Mouse (Mus musculus): ENCODE measurements at regions not wholly inside any gene's neighbourhood (a gene's known extent, or its start where the extent isn't known, plus 50 kb on each side); places are given as distances from the start of the nearest gene placed in this dataset.
"Not testable (repeated sequence)": the region's sequence is repeated elsewhere in the genome, so short reads cannot be mapped to it uniquely, and the experiment has no call there.

DNA sequence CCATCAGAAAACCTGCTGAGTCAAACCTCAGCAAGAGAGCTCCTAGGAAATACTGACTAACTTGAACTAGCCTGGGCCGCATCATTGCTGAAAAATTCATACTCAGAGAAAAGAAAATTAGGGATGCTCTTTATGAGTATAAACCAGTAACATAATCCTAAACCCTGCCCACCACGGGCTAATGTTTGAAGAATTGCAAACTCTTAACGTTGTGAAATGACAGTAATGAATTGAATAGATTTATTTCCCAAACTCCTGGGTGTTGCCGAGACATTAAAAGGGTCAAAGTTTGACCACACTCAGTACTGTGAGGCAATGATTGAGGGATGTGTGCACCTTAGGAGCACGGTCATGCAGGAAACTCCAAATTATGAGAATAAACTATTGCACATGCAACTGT is 125.3 kb downstream of the Gipc2 start:
- no peak for DNase-seq (ENCODE audit: low spot score)

DNA sequence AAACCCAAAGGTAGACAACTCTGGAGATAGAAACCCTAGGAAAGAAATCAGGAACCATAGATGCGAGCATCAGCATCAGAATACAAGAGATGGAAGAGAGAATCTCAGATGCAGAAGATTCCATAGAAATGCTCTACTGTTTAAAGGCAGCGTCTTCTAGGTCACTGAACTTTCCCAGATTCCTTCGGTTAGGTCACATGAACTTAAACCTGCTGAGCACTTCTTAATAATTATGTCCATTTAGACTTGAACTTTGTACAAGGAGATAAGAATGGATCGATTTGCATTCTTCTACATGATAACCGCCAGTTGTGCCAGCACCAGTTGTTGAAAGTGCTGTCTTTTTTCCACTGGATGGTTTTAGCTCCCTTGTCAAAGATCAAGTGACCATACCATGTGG is 129.2 kb downstream of the Gipc2 start:
- not testable (repeated sequence) for DNase-seq (ENCODE audit: low spot score)

DNA sequence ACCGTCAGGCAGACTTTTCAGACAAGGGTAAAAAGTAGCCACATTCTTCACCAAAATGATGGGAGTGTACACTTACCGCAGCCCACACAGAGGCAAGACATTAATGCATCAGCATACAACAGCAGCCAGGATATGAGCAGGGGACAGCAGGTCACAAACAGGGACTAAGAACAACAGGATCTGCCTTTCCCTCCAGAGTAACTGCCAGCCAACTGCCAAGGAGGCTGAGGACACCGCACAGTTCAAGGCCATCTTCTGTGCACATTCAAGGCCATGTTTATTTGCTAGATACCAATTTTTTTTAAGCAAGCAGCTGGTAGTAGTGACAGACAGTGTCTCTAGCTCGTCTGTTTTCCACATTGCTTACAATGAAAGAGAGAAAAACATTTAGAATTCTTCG is 130.6 kb downstream of the Gipc2 start:
- no peak for DNase-seq (ENCODE audit: low spot score)

DNA sequence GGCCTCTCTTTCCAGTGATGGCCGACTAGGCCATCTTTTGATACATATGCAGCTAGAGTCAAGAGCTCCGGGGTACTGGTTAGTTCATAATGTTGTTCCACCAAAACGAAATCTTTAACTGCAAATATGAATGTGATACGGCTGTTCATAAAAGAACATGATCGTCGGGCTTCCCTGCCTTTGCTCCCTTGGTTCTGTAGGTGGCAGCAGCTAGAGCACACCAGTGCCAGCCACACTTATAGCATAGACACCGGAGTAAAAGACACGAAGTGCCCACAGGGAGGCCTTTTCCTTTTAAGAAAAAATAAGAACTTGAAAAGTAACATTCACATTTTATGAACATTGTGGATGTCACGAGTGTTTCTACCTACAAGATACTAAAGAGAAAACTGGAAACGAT is 131.3 kb downstream of the Gipc2 start:
- DNase-seq (ENCODE audit: low spot score), result no peak

DNA sequence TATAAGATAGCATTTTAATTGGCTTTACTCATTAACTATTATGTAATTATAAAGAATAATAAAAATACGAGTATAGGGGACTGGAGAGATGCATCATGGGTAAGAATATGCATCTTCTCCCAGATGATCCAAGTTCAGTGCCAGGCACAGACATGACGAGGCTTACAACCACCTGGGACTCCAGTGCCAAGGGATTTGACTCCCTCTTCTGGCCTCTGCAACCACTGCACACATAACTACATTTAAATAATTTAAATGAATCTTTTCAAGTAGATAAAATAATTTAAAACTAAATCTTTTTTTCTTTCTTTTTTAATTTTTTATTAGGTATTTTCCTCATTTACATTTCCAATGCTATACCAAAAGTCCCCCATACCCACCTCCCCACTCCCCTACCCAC is 131.8 kb downstream of the Gipc2 start:
- DNase-seq (ENCODE audit: low spot score), result no peak

DNA sequence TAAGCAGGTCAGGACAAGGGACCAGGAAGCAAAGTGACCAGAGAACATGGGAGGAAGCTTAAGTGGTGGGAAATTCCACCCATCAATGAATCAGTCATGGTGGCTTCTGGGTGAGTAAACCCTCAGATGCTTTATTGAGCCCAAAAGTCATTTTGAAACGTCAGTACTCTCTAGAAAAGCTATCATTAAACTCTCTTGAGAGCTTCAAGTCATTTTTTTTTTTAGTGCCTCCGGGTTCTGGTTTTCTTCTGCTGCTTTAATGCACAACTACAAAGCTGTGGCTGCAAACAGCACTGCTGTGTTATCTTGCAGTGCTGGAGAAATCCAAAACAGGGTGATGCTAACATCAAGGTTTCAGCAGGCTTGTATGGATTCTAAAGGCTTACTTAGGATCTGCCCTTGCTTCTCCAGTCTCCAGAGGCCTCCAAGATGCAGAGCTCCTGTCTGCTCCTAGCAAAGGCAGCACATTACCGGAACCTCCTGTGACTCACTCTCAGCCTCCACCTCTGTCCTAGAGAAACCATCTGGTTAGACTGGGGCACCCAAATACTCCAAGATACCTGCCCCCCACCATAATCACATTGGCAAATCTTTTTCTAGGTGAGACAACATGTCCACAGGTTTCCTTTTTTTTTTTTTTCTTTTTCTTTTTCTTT is 133.2 kb downstream of the Gipc2 start:
- DNase-seq (ENCODE audit: low spot score), result no peak

DNA sequence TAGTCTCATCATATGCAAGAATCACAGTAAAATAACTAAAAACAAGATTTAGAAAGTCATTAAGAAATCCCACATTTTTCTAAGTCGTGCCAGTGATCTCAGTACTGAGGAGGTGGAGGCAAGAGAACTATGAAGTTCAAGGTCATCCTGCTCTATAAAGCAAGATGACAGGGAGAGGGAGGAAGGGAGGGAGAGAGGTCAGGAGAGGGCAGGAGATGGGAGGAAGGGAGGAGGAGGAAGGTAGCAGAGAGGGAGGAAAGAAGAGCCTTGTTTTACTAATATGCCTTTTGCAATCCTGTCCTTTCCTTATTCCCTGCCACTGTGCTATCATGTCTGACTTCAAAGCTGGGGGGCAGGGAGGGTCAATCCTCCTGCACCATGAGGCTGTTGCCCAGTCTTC is 137.3 kb downstream of the Gipc2 start:
- DNase-seq (ENCODE audit: low spot score), result no peak

DNA sequence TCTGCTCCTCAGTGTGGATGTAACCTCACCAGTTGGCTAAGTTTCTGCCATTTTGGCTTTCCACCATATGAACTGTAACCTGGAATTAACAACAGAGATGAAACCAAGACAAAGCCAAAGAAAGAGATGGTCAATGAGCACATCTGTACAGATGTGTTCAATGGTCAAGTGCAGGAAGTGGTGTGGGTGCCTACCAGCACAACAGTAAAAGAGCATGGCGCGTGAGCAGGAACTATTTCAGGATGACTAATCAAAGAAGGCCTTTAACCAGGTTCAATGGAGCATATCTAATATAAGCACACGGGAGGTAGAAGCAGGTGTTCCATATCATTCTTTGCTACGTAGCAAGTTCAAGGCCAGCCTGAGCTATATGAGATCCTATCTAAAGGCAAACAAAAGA is 140.0 kb downstream of the Gipc2 start:
- DNase-seq (ENCODE audit: low spot score), result no peak

DNA sequence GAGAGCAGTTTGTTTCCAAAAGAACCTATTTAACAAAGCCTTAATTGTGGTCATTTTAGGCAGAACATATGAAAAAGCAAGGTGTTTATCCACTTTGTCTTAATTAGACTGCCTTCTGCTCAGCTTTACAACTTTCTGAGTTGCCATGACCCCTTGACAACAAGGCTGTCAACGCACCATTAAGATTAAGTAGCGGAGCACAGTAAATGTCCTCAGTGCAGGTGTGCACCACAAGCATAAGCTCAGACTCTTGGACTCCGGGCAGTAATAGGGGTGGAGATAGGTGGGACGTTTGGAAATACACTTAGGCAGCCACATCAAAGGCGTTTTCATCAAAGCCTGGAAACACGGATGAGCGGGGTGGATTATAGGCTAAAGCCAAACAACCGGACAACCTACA is 140.9 kb downstream of the Gipc2 start:
- DNase-seq (ENCODE audit: low spot score), result no peak

DNA sequence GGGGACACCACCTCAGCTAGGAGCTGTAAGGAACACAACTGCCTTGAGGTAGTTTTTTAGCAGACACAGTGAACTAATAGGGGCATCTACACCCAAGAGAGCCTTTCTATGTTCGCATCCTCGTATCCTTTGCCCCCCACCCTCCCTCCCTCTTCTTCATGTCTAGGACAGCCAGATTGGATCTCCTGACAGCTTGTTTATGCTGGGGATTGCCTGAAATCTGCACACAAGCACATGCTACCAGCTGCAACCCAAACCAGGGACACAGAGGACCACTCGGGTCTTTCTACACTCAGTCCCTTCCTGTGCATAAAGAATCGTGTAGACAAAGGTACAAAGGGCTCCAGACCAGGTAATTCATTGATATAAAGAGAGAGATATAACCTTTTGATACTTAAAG is 159.3 kb downstream of the Gipc2 start:
- DNase-seq (ENCODE audit: low spot score), result no peak

DNA sequence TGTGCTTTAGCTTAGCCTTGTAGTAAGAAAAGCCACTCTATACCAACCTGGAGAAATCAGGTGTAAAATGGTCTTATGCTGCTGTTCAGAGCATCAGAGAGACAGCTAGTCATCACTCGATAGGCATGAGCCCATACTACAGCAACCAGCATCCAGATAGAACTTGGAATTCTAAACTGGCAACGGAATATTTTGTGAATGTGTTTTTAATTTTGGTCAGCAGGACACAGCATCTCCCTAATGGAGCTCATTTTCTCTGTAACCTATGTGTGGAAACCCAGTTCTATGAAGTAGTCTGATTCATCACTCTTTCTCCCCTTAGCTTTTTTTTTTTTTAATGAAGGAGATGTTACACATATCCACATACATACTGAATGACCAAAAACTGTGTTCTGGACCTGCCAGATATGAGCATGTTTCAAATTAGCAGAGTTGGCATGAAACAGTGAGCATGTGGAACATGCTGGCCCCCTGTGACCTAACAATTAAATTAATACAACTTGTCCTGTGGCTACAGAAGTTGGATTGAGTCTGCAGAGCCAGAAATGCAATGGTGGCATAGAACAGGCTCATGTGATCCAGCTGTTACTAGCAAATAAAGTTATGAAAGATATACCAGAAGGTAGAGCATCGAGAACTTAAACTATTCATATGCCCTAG is 160.5 kb downstream of the Gipc2 start:
- no peak for DNase-seq (ENCODE audit: low spot score)

DNA sequence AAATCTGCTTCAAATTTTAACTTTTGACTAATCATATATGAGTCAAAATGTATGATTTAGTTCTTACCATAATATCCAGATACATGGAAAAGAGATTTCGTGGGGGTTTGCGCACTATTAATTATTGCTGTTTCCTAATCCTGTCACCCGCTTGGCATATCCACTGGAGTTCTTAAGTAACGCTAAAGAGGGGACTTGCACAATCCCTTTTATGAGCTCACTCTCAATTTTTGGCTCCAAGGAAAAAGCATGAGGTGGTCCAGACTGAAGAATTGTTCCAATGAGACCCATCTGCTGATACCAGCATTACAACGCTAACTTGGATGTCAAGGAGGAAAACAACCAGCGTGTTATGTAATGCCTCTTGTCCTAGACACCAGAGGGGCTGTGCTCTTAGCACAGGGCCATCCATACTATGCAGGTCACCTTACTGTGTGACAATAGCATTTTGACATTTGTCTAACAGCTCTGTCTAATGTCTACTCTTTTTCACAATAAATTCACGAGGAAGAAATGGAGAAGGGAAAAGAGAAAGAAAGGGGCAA is 161.5 kb downstream of the Gipc2 start:
- DNase-seq (ENCODE audit: low spot score), result no peak

DNA sequence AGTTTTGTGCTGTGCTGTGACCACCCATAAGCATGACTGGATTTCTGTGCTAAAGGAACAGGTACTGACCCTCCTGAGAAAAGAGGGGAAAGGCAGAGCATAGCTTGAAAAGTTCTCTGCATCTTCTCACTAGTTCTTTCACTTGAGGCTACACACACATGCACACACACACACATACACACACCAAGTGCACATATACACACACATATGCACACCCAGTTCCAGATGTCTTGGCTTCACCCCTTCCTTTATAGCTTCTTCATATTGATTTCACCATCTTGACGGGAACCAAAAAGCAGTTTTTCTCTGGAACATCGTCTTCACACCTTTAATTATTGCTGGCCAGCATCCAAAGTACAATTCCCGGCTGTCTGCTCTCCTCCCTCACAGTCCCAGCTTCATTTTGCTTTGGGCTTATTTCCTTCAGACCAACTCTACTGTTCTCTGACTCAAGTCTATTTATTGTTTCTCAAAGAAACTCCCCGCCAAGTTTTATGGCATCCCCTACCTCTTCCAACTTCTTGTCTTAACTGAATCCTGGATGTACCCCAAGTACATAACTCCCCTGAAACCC is 160.2 kb upstream of the Ptgfr start:
- DNase-seq (ENCODE audit: low spot score), result no peak

DNA sequence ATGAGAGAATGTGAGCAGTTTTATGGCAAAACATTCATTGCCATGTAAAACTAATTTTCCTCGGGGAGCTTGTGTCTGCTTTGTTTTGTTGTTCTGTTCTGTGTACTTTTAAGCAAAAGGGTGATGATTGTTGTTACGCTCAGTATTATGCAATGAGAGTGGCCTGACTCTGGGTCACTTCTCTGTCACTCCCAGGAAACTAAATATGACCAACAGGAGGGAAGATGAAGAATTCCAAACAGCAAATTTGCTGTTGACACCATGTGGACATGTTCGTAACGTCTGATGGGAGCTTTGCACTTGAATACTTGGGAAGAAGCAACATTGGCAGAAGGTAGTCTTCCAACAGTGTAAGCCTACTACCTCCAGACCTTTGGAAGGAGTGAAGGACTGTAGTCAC is 159.7 kb upstream of the Ptgfr start:
- DNase-seq (ENCODE audit: low spot score), result no peak

DNA sequence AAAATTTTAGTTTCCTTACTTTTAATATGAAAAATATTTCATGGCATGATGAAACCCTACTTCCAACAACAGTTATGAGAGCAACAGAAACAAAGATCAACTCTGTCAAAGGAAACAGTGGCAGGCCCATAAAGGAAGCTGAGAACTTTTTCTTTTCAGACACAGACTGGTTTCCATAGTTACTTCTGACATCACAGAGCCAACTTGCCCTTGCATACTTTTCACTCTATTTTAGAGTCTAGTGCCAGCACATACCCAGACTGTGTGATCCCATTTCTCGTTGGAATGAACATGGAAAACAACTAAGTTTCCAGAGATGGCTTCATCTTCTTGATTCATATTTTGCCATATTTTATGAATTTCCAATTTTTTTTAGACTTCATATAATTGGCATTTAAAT is 150.8 kb upstream of the Ptgfr start:
- no peak for DNase-seq (ENCODE audit: low spot score)

DNA sequence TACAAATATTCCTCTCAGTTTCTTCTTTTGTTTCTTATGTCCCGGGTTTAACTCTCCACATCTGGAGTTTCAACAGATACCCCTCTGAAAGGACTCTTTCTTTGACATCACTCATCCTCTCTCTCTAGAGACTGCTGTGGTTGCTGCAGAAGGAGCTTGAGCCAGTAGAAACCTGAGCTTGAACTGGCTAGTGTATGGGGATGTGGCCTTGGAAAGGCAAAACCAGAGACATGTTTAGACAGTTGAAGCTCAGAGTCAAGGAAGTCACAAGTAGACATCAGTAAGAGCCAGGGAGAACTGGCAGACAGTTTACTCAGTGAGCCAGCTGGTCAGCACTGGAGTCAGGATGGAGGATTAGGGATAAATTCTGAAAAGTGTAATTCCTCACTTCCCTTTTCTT is 140.7 kb upstream of the Ptgfr start:
- DNase-seq (ENCODE audit: low spot score), result no peak

DNA sequence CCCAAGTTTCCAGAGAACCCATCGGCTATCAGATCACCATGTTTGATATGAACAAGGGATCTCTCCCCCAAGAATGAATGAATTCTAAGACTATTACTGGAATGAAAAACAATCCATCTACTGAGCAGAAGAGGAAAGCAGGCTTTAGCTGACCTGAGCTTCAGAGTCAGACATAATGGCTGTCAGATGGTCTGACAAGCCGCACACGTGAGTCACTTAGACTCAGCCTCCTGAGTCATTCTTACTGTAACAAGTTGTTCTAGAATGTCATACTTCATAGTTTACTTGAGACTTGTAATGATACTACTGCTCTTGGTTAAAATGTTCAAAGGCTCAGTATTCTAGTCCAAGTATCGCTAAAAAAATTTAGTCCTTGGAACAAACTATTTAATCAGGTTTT is 140.2 kb upstream of the Ptgfr start:
- no peak for DNase-seq (ENCODE audit: low spot score)

DNA sequence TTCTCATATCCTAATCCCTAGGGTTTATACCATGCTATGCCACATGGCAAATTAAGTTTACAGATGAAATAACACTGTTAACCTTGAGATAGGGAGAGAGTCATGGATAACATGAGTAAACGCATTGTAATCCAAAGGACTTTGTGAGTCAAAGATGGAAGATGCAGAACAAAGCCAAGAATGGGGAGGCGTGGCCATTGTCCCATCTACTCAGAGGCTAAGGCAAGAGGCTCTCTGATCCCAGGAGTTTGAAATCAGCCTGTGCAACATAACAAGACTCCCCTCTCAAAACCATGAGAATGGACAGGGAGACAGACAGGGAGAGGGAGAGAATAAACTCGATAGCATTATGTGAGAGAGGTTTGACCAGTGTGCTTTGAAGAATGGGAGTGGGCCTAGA is 112.4 kb upstream of the Ptgfr start:
- DNase-seq (ENCODE audit: low spot score), result no peak

DNA sequence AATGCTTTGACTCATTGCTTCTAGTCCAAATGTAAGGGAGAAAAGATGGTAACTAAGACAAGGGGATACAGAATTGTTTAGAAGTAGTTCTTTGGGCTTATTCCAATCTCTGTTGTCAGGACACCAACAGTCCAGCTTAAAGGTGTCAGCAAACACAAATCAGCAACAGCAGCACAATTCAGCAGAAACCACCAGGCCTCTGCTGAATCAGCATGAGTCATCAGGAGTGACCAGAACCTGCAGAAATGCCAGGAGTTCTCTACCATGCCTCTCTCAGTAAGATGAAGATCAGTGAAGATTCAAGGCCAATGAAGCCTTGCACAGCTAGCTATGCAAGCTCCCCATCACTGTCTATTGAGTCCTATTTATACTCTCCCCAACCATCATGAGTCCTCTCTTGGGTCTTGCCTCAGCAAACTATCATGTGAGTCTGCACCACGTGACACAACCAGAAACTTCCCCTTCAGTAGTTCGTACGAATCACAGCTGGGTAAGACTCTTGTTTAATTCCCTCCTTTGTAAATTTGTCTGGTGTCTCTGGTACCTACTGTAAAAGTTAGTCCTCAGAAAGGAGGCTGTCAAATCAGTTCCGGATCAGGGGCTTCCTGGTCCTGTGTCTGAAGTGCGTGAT is 110.7 kb upstream of the Ptgfr start:
- DNase-seq (ENCODE audit: low spot score), result no peak

DNA sequence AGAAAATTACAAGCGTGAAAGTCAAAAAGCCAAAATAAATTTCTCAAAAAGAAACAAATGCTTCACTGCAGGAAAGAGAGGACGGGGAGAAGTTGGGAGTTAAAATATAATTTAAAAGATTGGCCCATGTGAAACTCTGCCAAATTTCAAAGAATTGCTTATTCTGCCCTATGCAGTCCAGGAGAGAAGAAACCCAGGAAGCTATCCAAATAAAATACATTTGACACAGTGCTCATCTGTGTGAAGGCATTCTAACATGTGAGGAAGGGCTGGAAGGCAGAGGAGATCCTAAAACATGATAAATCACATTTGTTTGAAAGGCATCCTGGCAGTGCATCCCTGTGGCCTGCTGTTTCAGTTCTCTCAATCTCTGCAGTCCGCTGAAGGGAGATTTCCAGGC is 108.5 kb upstream of the Ptgfr start:
- no peak for DNase-seq (ENCODE audit: low spot score)

DNA sequence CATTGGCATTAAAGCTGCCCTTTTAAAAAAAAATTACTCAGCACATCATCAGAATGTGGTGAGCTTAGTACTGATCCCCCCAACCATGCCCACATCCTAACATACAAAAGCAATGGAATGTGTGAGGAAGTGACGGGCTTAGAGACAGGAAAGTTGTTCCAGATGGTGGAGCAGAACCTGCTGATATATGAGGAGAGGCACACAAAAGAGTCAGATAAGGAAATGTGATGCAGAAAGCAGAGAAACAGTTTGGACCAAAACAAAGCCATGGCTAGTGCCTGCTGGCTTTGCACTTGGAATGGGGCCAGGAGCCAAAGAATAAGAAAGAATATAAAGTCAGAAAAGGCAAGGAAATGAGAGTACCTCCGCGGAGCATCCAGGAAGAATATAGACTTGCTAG is 106.1 kb upstream of the Ptgfr start:
- no peak for DNase-seq (ENCODE audit: low spot score)

DNA sequence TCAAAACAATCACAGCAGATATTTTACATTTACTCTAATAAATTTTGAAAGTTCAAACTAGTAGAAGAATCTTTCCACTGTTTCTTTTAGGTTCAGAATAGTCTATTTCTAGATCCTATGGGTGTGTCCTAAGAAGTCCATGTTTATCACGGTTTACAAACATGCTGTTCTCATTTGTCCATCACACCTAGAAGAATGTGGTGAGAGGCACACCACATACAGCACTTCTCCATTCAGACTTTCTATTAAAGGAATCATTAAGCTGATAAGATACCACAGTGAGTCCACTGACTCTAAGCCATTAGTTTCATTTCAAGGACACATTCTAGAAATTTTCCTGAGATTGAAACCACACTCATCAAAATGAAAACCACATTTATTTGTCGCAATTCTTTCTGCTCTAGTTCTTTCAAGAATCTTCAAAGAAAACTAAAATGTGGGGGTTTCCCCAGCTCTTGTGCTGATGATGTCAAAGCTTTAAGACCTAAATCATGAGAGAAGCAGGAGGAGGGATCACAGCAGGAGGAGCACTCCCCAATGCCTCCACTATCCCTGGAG is 101.1 kb upstream of the Ptgfr start:
- DNase-seq (ENCODE audit: low spot score), result no peak

DNA sequence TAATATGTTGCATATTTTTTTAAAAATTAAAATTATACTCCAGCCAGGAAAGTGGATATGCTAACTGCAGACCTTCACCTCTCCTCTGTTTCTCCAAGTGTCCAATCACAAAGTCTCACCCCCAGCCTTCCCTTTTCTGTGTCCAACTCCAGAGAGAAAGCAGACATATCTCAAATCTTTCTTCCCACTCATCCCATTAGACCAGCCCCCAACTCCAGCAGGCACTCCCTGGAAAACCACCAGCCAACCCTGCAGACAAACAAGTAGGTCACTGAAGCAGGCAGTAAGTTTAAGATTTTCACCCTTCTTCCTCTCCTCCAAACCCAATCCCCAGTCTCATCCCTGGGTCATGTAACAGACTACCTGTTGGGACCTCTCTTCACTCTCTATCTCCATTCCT is 94.2 kb upstream of the Ptgfr start:
- no peak for DNase-seq (ENCODE audit: low spot score)

Data from urinary bladder, postnatal 25 days (tissue).